Mouse (Mus musculus): ENCODE data around the gene Olfr485. TPM values are rescaled to one million over a fixed set of nuclear protein-coding genes. Genes with fewer than 3 reads are reported as not detected.

Olfr485 gene
- polyA plus RNA-seq, 1 experiment, result not detected

GRCm38 (mm10) chr7:108121416-108121815, 38.3 kb downstream of the Olfr485 start:
- Histone ChIP-seq H3K27me3 (ENCODE audit: control insufficient read depth, insufficient read depth, low read length) (no peaks in the 10 kb centered on the region), H3K4me1 (ENCODE audit: control insufficient read depth, insufficient read depth, low read length) (no peaks in the 10 kb centered on the region), H3K27ac (ENCODE audit: control insufficient read depth, insufficient read depth, low read depth, low read length) (no peak overlapping the region), H3K36me3 (ENCODE audit: control insufficient read depth, insufficient read depth, low read length) (no peaks in the 10 kb centered on the region), H3K4me3 (ENCODE audit: control insufficient read depth, low read depth, low read length) (no peak overlapping the region)
- no peak for TF ChIP-seq POLR2A (IDR thresholded peaks at IDR 0.05; ENCODE audit: control insufficient read depth, low read depth, low read length)
- TF ChIP-seq CTCF (IDR thresholded peaks at IDR 0.05; ENCODE audit: control insufficient read depth, insufficient read depth, insufficient replicate concordance, low read depth, low read length), result no peak

DNA sequence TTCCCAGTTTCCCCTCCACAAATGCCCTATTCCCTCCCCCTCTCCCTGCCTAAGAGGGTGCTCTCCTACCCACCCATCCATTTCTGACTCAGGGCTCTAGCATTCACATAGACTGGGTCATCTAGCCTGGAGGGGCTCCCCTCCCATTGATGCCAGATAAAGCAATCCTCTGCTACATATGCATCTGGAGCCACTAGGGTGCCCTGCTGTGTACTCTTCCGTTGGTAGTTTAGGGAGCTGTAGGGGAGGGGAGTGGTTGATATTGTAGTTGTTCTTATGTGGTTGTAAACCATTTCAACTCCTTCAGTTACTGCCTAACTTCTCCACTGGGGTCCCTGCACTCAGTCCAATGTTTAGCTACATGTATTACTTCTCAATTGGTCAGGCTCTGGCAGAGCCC, 39.0 kb downstream of the Olfr485 start:
- H3K4me1 ChIP-seq (ENCODE audit: control insufficient read depth, insufficient read depth, low read length), result no peaks in the 10 kb centered on the region
- no peaks in the 10 kb centered on the region for H3K27me3 ChIP-seq (ENCODE audit: control insufficient read depth, insufficient read depth, low read length)
- H3K27ac ChIP-seq (ENCODE audit: control insufficient read depth, insufficient read depth, low read depth, low read length), result no peak overlapping the region
- TF ChIP-seq POLR2A (IDR thresholded peaks at IDR 0.05; ENCODE audit: control insufficient read depth, low read depth, low read length) (no peak), CTCF (IDR thresholded peaks at IDR 0.05; ENCODE audit: control insufficient read depth, insufficient read depth, insufficient replicate concordance, low read depth, low read length) (no peak)
- H3K36me3 ChIP-seq (ENCODE audit: control insufficient read depth, insufficient read depth, low read length), result no peaks in the 10 kb centered on the region
- H3K4me3 ChIP-seq (ENCODE audit: control insufficient read depth, low read depth, low read length), result no peak overlapping the region

Other genes with a start within 250 kb of the Olfr485 start
- not detected in 2 replicates for gene Olfr473, start 229.4 kb downstream of the Olfr485 start, polyA plus RNA-seq (2012; rRNA removed)
- not detected in 2 replicates for gene Olfr474, start 205.2 kb downstream of the Olfr485 start, polyA plus RNA-seq (2012; rRNA removed)
- gene Olfr476, start 195.1 kb downstream of the Olfr485 start, polyA plus RNA-seq (2012; rRNA removed), result not detected in 2 replicates
- gene Olfr477, start 173.2 kb downstream of the Olfr485 start, polyA plus RNA-seq (2012; rRNA removed), result not detected in 2 replicates
- gene Olfr478, start 125.9 kb downstream of the Olfr485 start, polyA plus RNA-seq (2012; rRNA removed), result not detected in 2 replicates
- gene Olfr479, start 109.2 kb downstream of the Olfr485 start, polyA plus RNA-seq (2012; rRNA removed), result not detected in 2 replicates
- not detected in 2 replicates for gene Olfr480, start 92.5 kb downstream of the Olfr485 start, polyA plus RNA-seq (2012; rRNA removed)
- gene Olfr481, start 80.0 kb downstream of the Olfr485 start, polyA plus RNA-seq (2012; rRNA removed), result not detected in 2 replicates
- not detected in 2 replicates for gene Olfr482, start 62.3 kb downstream of the Olfr485 start, polyA plus RNA-seq (2012; rRNA removed)
- gene Olfr483, start 59.0 kb downstream of the Olfr485 start, polyA plus RNA-seq (2012; rRNA removed), result not detected in 2 replicates
- not detected in 2 replicates for gene Olfr484, start 32.4 kb downstream of the Olfr485 start, polyA plus RNA-seq (2012; rRNA removed)
- gene Olfr486, start 12.9 kb upstream of the Olfr485 start, polyA plus RNA-seq (2012; rRNA removed), result not detected in 2 replicates
- gene Olfr487, start 54.8 kb upstream of the Olfr485 start, polyA plus RNA-seq (2012; rRNA removed), result not detected in 2 replicates
- gene Olfr488, start 98.5 kb upstream of the Olfr485 start, polyA plus RNA-seq (2012; rRNA removed), result not detected in 2 replicates
- not detected in 2 replicates for gene Olfr490, start 129.1 kb upstream of the Olfr485 start, polyA plus RNA-seq (2012; rRNA removed)
- gene Olfr491, start 153.6 kb upstream of the Olfr485 start, polyA plus RNA-seq (2012; rRNA removed), result not detected in 2 replicates
- gene Olfr492, start 163.8 kb upstream of the Olfr485 start, polyA plus RNA-seq (2012; rRNA removed), result not detected in 2 replicates
- not detected in 2 replicates for gene Olfr493, start 187.1 kb upstream of the Olfr485 start, polyA plus RNA-seq (2012; rRNA removed)
- not detected in 2 replicates for gene Olfr494, start 205.5 kb upstream of the Olfr485 start, polyA plus RNA-seq (2012; rRNA removed)
- not detected in 2 replicates for gene Olfr495, start 233.3 kb upstream of the Olfr485 start, polyA plus RNA-seq (2012; rRNA removed)